Mouse (Mus musculus) heart, adult 11 months (tissue): Measurements from ENCODE around the gene Angel1.

ENCODE experiments used
- DNase-seq: peaks from one replicate; pipeline ENCODE4 v3.0.0; 2022

Angel1 gene

GRCm38 (mm10) chr12:86678591-86679545 lies 47.4 kb downstream of the Angel1 start, which contains the start of gene Vash1:
Gene Vash1, plus strand, starts transcription at chr12:86678700.
- DNase-seq = peak; percentile 98

- no peak for DNase-seq
These were observed 53.8 kb downstream of the Angel1 start for GRCm38 (mm10) chr12:86672507-86672906.

GRCm38 (mm10) chr12:86672105-86672504 lies 54.2 kb downstream of the Angel1 start:
- no peak for DNase-seq

GRCm38 (mm10) chr12:86668404-86668803 lies 57.9 kb downstream of the Angel1 start:
- no peak for DNase-seq

- DNase-seq = no peak
These were observed 60.6 kb downstream of the Angel1 start for GRCm38 (mm10) chr12:86665656-86666055.

- DNase-seq = peak; percentile 67
These were observed 65.8 kb downstream of the Angel1 start for GRCm38 (mm10) chr12:86660466-86660865.

GRCm38 (mm10) chr12:86659447-86659968 lies 66.8 kb downstream of the Angel1 start:
- DNase-seq = peak; percentile 90

- DNase-seq = peak; percentile 99
These were observed 73.7 kb downstream of the Angel1 start for GRCm38 (mm10) chr12:86652570-86653041.

GRCm38 (mm10) chr12:86651301-86651860 lies 74.9 kb downstream of the Angel1 start:
- DNase-seq = no peak
